Mouse (Mus musculus): ENCODE results near the gene Lpp. TPM values are rescaled to one million over a fixed set of nuclear protein-coding genes. Genes with fewer than 3 reads are reported as not detected.

Lpp gene
- polyA plus RNA-seq, 1 experiment = 6.2 TPM

- H3K4me3 ChIP-seq (replicated peaks; ENCODE audit: control insufficient read depth, low read depth, low read length) = no peak overlapping the region
- peaks cover 1% of the 10 kb centered on the region; the same call in 1 of the 2 replicates for H3K4me1 ChIP-seq (ENCODE audit: control insufficient read depth, insufficient read depth, low read length)
- no peak overlapping the region for H3K27ac ChIP-seq (ENCODE audit: control insufficient read depth, insufficient read depth, low read depth, low read length, poor library complexity)
- WGBS = 75% methylated on average over 8 of the region's 8 CpGs
- no peak for TF ChIP-seq POLR2A (IDR thresholded peaks at IDR 0.05; ENCODE audit: borderline replicate concordance, control insufficient read depth, low read depth, low read length)
- no peak for TF ChIP-seq CTCF (IDR thresholded peaks at IDR 0.05; ENCODE audit: control insufficient read depth, insufficient read depth, low read length)
These were observed 56.5 kb downstream of the Lpp start for GRCm38 (mm10) chr16:24449806-24450205.

GRCm38 (mm10) chr16:24450256-24450655, 56.9 kb downstream of the Lpp start:
- 55% methylated on average over 5 of the region's 5 CpGs for WGBS
- H3K4me3 ChIP-seq (replicated peaks; ENCODE audit: control insufficient read depth, low read depth, low read length) = no peak overlapping the region
- peaks cover 1% of the 10 kb centered on the region; the same call in 1 of the 2 replicates for H3K4me1 ChIP-seq (ENCODE audit: control insufficient read depth, insufficient read depth, low read length)
- no peak overlapping the region for H3K27ac ChIP-seq (ENCODE audit: control insufficient read depth, insufficient read depth, low read depth, low read length, poor library complexity)
- TF ChIP-seq POLR2A (IDR thresholded peaks at IDR 0.05; ENCODE audit: borderline replicate concordance, control insufficient read depth, low read depth, low read length) (no peak), CTCF (IDR thresholded peaks at IDR 0.05; ENCODE audit: control insufficient read depth, insufficient read depth, low read length) (no peak)

DNA sequence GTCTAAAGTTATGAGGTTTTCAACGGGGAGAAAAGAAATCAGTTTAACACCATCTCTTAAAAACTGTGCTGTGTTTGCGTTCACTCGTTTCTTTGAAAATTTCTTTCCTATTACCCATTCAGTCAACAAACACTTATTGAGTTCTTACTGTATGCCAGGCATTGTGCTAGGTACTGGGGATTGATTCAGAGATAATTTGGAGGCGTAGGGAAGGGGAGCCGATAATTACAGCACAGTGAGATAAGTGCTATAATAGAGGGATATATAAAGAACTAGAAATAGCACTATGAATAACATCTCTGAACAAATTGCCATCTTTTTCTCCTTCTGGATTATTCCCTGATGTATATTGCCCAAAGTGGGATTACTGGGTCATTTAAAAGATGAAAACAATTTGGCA, 57.8 kb downstream of the Lpp start:
- H3K27ac ChIP-seq (ENCODE audit: control insufficient read depth, insufficient read depth, low read depth, low read length, poor library complexity) = no peak overlapping the region
- no peak for TF ChIP-seq POLR2A (IDR thresholded peaks at IDR 0.05; ENCODE audit: borderline replicate concordance, control insufficient read depth, low read depth, low read length)
- TF ChIP-seq CTCF (IDR thresholded peaks at IDR 0.05; ENCODE audit: control insufficient read depth, insufficient read depth, low read length) = no peak
- no peak overlapping the region for H3K4me3 ChIP-seq (replicated peaks; ENCODE audit: control insufficient read depth, low read depth, low read length)
- 89% methylated on average over 5 of the region's 5 CpGs for WGBS
- H3K4me1 ChIP-seq (ENCODE audit: control insufficient read depth, insufficient read depth, low read length) = peaks cover 1% of the 10 kb centered on the region; the same call in 1 of the 2 replicates

DNA sequence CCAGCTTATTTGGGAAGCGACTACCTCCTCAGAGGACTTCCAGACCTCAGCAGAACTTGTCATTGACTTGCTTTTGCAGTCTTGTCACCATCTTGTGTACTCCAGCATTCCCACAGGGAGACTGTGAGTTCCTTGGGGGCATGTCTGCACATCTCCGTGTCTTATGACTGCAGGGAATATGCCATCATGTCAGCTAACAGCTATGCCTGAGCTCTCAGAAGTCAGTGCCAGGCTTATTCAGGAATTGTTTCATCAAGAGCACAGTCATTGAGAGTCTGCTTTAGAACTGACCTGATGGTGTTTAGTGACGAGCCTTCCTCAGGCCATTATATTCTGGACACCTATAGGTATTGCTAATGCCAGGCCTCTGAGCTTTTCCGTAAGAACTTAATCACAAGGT, 60.2 kb downstream of the Lpp start:
- WGBS = 91% methylated on average over 4 of the region's 4 CpGs
- TF ChIP-seq CTCF (IDR thresholded peaks at IDR 0.05; ENCODE audit: control insufficient read depth, insufficient read depth, low read length) = no peak
- no peak for TF ChIP-seq POLR2A (IDR thresholded peaks at IDR 0.05; ENCODE audit: borderline replicate concordance, control insufficient read depth, low read depth, low read length)
- H3K4me1 ChIP-seq (ENCODE audit: control insufficient read depth, insufficient read depth, low read length) = no peaks in the 10 kb centered on the region; the same call in 1 of the 2 replicates
- H3K4me3 ChIP-seq (replicated peaks; ENCODE audit: control insufficient read depth, low read depth, low read length) = no peak overlapping the region
- no peak overlapping the region for H3K27ac ChIP-seq (ENCODE audit: control insufficient read depth, insufficient read depth, low read depth, low read length, poor library complexity)

DNA sequence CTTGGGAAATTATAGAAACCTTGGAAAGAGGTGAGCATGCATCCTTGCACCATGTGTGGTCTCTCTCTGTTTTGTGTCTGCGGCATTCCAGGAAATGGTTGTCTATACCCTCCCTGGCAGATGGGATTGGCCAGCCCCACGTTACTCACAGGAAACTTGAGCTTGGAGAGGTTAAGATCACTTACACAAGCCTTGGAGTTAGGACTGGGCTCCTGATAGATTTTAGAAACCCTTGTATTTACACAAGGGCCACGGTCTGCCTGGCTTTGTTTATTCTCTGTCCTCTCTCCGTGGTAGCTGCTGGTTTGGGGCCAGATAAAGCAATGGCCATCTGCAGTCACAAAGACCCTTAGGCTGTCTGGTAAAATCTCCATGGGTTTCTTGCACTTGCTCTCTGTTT, 61.2 kb downstream of the Lpp start:
- Histone ChIP-seq H3K4me3 (replicated peaks; ENCODE audit: control insufficient read depth, low read depth, low read length) (no peak overlapping the region), H3K27ac (ENCODE audit: control insufficient read depth, insufficient read depth, low read depth, low read length, poor library complexity) (no peak overlapping the region), H3K4me1 (ENCODE audit: control insufficient read depth, insufficient read depth, low read length) (no peaks in the 10 kb centered on the region)
- 75% methylated on average over 4 of the region's 4 CpGs for WGBS
- TF ChIP-seq POLR2A (IDR thresholded peaks at IDR 0.05; ENCODE audit: borderline replicate concordance, control insufficient read depth, low read depth, low read length) = no peak
- TF ChIP-seq CTCF (IDR thresholded peaks at IDR 0.05; ENCODE audit: control insufficient read depth, insufficient read depth, low read length) = no peak

- H3K4me1 ChIP-seq (ENCODE audit: control insufficient read depth, insufficient read depth, low read length) = no peaks in the 10 kb centered on the region
- no peak for TF ChIP-seq POLR2A (IDR thresholded peaks at IDR 0.05; ENCODE audit: borderline replicate concordance, control insufficient read depth, low read depth, low read length)
- no peak for TF ChIP-seq CTCF (IDR thresholded peaks at IDR 0.05; ENCODE audit: control insufficient read depth, insufficient read depth, low read length)
- no peak overlapping the region for H3K27ac ChIP-seq (ENCODE audit: control insufficient read depth, insufficient read depth, low read depth, low read length, poor library complexity)
- WGBS = 69% methylated on average over 3 of the region's 3 CpGs
- no peak overlapping the region for H3K4me3 ChIP-seq (replicated peaks; ENCODE audit: control insufficient read depth, low read depth, low read length)
These were observed 62.1 kb downstream of the Lpp start for GRCm38 (mm10) chr16:24455361-24455855.

DNA sequence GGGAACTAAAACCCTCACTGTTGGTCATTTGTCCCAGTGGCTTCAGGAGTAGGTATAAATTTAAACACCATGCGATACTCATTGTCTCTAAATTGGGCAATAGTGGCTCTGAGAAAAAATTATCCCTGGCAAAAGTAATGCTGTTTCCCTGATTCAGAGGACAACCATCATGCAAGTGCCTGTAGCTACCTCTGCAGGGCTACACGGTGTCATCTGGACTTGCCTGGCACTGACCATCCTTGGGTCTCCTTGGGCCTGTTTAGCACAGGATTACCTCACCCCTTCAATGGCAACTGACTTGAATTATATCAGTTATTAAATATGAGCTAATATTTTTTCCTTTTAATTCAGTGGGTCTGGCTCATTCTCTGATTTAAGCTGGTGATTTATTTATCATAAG, 70.5 kb downstream of the Lpp start:
- Histone ChIP-seq H3K4me1 (ENCODE audit: control insufficient read depth, insufficient read depth, low read length) (no peaks in the 10 kb centered on the region; the same call in 1 of the 2 replicates), H3K4me3 (replicated peaks; ENCODE audit: control insufficient read depth, low read depth, low read length) (no peak overlapping the region), H3K27ac (ENCODE audit: control insufficient read depth, insufficient read depth, low read depth, low read length, poor library complexity) (no peak overlapping the region)
- 82% methylated on average over 2 of the region's 2 CpGs for WGBS
- TF ChIP-seq CTCF (IDR thresholded peaks at IDR 0.05; ENCODE audit: control insufficient read depth, insufficient read depth, low read length) (no peak), POLR2A (IDR thresholded peaks at IDR 0.05; ENCODE audit: borderline replicate concordance, control insufficient read depth, low read depth, low read length) (no peak)

DNA sequence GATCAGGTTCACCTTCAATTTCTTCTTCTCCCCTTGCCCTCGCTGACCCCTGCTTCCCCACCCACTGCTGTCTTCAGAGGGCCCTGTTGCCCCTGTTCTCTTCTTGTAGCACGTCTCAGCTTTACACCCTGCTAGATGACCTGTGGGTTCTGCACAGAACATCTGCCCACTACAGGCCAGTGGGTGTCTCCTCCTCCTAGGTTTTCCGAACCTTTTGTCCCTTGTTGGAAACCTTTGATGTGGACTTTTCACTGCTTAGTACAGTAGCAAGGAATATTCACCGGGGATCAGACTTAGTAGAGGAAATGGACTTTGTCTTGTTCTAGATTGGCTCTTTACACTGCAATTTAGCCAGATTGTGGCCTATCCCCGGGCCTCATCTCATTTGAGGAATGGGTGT, 71.1 kb downstream of the Lpp start:
- TF ChIP-seq POLR2A (IDR thresholded peaks at IDR 0.05; ENCODE audit: borderline replicate concordance, control insufficient read depth, low read depth, low read length) (no peak), CTCF (IDR thresholded peaks at IDR 0.05; ENCODE audit: control insufficient read depth, insufficient read depth, low read length) (no peak)
- H3K4me1 ChIP-seq (ENCODE audit: control insufficient read depth, insufficient read depth, low read length) = no peaks in the 10 kb centered on the region; the same call in 1 of the 2 replicates
- H3K27ac ChIP-seq (ENCODE audit: control insufficient read depth, insufficient read depth, low read depth, low read length, poor library complexity) = no peak overlapping the region
- WGBS = 79% methylated on average over 5 of the region's 5 CpGs
- no peak overlapping the region for H3K4me3 ChIP-seq (replicated peaks; ENCODE audit: control insufficient read depth, low read depth, low read length)

- WGBS = 69% methylated on average over 5 of the region's 5 CpGs
- TF ChIP-seq POLR2A (IDR thresholded peaks at IDR 0.05; ENCODE audit: borderline replicate concordance, control insufficient read depth, low read depth, low read length) (no peak), CTCF (IDR thresholded peaks at IDR 0.05; ENCODE audit: control insufficient read depth, insufficient read depth, low read length) (no peak)
- H3K27ac ChIP-seq (ENCODE audit: control insufficient read depth, insufficient read depth, low read depth, low read length, poor library complexity) = no peak overlapping the region
- no peak overlapping the region for H3K4me3 ChIP-seq (replicated peaks; ENCODE audit: control insufficient read depth, low read depth, low read length)
- no peaks in the 10 kb centered on the region; the same call in 1 of the 2 replicates for H3K4me1 ChIP-seq (ENCODE audit: control insufficient read depth, insufficient read depth, low read length)
These were observed 72.3 kb downstream of the Lpp start for GRCm38 (mm10) chr16:24465633-24466032.
